Mouse (Mus musculus): ENCODE results near the gene Nek4.

Nek4 gene

DNA sequence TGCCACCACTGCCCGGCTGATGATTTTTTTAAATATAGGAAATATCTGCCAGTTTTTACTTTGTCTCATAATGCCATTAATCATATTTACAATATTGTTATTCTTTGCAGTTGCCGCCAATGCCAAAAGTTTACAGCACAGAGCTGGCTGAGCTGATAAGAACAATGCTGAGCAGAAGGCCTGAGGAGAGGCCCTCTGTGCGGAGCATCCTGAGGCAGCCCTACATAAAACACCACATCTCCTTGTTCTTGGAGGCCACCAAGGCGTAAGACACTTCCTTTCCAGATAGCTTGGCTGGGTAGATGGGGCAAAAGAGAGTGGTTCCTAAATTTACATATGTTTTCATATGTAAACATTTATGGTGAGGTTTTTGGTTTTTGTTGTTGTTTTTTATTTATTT lies 7.9 kb downstream of the Nek4 start:
- in situ Hi-C loops (cut with MboI; ENCODE audit: low sequenced_read_pairs), result no loop called here

DNA sequence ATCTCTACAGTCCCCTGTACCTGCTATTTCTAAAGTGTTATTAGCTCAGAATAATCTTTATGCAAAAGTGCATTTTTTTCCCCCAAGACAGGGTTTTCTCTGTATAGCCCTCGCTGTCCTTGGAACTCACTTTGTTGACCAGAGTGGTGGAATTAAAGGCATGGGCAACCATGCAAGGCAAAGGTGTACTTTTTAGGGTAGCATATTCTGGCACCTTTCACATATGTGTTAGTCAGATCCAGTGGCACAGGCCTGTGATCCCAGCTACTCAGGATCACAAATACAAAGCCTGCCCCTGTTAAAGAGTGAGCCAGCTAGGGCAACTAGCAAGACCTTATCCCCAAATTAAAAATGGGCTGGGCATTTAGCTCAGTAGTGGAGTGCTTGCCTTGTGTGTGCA lies 9.2 kb downstream of the Nek4 start:
- in situ Hi-C loops (cut with MboI; ENCODE audit: low sequenced_read_pairs), result no loop called here

DNA sequence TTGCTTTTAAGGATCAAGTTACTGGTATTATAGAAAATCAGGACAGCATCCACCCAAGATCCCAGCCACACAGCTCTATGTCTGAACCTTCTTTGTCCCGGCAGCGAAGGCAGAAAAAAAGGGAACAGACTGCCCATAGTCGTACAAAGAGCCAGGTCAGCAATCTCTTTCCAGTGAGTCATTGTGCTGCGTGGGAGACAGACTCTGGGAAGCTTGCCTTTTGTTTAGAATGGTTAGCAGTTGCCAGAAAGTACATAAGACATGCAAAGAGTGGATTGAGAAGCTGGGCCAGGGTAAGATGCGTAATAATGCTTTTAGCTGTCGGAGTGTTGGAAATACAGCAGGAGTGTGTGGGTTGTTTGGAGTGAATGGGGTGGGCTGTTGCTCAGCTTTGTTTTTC lies 23.0 kb downstream of the Nek4 start:
- in situ Hi-C loops (cut with MboI; ENCODE audit: low sequenced_read_pairs), result no loop called here

DNA sequence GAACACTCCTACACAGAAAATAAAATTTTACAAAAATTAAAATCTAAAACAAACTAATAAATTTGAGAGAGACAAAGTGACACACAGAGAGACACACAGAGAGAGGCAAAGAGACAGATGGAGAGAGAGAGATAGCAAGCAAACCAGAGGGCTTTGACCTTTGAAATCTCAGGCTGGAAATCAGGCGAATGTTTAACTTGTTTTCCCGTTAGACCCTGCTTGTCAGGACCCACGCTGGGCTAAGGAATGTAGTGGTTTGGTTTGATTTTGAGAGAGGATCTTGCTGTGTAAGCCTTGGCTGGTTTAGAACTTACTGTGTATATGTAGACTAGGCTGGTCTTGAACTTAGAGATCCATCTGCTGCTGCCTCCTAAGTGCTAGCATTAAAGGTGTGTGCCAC lies 25.0 kb downstream of the Nek4 start:
- in situ Hi-C loops (cut with MboI; ENCODE audit: low sequenced_read_pairs), result no loop called here

DNA sequence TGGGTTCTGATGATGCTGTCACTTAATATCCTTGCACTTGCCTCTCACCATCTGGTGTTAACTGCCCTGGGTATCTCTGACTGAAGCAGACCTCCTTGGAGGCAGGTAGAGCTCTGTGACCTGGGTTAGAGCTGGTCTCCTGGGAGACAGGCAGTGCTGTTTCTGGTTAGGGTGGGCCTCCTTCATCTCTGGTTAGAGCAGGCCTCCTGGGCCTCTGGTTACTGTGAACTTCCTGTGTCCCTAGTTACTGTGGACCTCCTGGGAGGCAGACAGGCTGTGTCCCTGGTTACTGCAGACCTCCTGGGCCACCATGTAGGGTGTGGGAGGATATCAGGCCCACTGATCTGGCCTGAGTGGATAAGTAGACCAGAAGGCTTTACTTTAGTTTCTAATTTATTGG lies 45.2 kb downstream of the Nek4 start:
- in situ Hi-C loops (cut with MboI; ENCODE audit: low sequenced_read_pairs), result no loop called here

DNA sequence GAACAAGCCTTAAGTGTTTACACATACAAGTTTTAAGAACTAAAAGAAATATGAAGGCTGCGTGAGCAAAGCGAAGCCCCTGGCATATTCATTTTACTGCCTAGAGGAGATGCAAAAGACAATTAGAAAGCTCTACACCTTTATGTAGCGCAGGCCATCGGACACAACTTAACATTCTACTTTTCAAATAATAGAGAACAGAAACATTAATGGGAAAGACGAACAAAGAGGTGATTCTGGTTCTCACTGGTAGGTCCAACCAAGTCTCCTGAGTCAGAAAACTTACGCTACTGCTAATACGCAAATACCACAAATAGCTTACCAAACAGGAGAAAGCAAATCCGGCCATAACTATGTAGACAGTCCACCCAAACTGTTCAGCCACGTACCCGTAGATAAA lies 49.2 kb downstream of the Nek4 start:
- in situ Hi-C loops (cut with MboI; ENCODE audit: low sequenced_read_pairs), result no loop called here

DNA sequence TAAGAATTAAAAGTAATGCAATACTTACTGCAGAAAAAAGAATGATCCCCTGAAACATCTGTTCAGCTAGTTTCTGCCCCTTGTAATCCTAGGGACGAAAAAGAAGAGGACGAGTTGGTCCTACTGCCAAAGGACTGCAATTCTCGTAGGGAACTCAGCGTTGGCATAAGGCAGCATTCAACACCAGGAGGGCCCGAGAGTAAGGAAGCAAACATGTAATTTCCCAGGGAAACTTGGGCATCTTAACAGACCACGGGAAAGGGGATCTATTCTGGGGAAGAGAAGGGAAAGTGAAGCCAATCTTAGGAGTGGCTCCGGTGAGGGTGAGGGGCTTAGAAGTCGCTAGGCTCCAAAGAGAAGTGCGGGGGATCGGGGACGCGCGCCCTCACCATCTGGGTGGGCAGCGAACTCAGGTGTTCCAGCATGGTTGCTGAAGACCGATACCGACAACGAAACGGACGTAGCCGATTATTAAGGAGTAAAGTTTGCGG lies 49.7 kb downstream of the Nek4 start:
- in situ Hi-C loops (cut with MboI; ENCODE audit: low sequenced_read_pairs), result no loop called here

DNA sequence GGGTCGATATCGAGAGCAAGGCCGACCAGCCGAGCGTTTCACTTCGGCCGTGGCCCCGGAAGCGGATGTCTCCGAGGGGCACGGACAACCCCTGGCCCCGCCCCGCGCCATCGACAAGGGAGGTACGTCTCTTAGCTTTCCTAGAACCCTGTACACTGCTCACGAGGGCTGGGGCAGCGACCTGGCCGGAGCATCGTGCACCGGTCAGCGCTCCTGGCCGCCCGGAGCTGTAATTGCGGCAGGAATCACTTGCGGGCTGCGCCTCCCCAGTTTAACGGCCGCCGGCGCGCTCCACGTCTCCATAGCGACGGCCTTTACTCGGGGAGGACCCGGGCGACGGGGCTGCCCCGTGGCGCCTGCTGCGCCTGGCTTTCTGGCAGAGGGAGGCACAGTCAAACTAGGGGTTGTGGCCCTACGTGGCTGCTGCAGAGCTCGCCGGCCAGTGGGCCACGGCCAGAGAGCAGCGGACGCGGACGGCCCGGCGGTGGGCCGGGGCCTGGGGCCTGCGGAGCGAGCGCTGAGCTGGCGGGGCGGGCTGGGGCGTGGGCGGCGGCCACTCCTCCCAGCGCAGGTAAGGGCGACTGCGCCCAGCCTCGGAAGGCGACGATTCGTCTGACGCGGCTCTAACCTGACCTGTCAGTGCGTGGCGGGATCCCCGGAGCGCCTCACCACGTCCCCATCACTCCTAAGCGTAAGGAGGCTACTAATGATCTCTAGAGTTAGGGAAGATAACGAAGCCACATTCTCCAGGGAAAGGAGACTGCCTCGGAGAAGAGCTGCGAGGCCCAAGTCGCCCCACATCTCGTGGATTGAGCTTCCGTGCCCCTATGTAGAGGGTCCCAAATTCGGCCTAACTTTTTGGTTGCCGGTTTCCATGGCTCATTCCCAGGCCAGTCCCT lies 50.4 kb downstream of the Nek4 start, which contains the start of the genes Glt8d1 and Spcs1:
Gene Glt8d1, plus strand, starts transcription at position 94 of the 899 bp plus-strand sequence.
Gene Spcs1, minus strand, starts transcription at position 366 of the 899 bp plus-strand sequence.
- in situ Hi-C loops (cut with MboI; ENCODE audit: low sequenced_read_pairs), result no loop called here

DNA sequence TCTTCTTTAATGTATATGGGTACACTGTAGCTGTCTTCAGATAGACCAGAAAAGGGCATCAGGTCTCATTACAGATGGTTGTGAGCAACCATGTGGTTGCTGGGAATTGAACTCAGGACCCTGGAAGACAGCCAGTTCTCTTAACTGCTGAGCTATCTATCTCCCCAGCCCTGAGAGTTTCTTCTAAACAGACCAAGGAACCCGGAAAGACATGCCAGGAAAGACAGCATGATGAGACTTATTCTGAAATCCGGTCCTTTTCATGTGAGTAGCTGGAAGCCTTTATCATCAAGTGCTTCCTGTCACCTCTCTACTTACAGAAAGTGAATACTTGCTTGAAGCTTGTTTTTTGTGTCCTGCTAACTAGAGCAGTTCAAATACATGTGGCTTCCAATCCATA lies 53.4 kb downstream of the Nek4 start:
- in situ Hi-C loops (cut with MboI; ENCODE audit: low sequenced_read_pairs), result no loop called here

DNA sequence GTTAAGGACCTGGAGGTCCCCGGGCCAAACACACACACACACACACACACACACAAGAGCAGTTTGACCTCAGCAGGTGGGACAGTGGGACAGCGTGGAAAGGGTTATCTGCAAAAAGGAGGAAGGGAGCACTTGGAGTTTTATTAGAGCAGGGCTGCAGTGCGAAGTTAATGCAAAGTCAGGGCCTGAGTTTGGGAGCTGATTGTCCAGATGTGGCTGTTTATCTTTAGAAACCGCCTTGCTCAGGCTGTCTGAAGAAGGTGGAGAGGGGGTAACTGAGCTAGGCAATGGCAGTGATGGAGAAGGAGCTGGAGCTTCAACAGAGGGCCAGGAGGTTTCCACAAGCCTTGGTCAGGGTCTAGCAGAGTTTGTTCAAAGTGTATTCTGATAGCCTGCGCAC lies 55.6 kb downstream of the Nek4 start:
- in situ Hi-C loops (cut with MboI; ENCODE audit: low sequenced_read_pairs), result no loop called here

DNA sequence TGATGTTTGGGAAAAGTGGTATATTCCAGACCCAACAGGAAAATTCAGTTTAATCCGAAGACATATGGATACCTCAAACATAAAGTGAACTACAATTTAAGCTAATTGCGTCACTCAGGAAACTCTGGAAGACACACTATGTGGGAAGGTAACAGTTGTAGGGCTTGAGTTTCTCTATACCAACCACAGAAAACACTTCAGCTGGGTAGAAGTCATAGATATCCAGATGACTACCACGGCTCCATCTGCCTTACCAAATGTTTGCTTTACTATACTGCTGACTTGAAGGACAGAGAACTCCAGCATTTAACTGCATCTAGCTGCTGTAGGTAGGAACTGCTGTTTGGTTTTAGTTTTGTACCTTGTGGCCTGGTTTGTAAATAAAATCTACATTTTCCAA lies 60.4 kb downstream of the Nek4 start:
- in situ Hi-C loops (cut with MboI; ENCODE audit: low sequenced_read_pairs), result no loop called here

DNA sequence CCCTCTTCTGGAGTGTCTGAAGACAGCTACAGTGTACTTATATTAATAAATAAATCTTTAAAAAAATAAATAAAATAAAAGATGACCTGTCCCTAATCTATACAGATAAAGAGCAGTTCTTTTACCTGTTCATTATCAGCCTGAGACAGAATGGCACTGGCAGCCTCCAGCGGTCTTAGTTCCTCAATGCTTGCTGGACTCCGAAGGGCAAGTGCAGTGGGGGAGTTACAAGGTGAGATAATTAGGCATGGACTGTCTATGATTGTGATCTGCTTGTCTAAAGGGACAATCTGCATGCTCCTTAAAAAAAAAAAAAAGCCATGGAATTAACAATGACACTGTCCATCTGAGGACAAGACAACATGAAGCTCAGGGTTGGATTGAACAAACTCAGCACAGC lies 62.8 kb downstream of the Nek4 start:
- in situ Hi-C loops (cut with MboI; ENCODE audit: low sequenced_read_pairs), result no loop called here

DNA sequence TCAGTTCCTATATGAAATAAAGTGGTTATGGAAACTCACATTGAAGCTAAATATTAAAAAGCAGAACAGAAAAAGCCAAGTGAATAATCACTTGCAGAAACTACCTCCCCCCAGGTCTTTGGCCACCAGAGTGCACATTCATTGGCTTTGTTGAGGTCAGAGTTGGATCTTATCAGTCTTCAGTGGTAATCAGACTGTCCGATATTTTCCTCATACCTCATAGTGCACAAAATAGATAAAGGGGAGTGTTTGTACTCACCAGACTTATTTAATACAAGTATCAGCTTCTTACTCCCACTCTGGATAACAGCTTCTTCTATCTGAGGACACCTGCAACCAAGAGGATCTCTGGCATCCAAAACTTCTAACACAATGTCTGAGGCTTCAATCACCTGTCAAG lies 64.9 kb downstream of the Nek4 start:
- in situ Hi-C loops (cut with MboI; ENCODE audit: low sequenced_read_pairs), result no loop called here

DNA sequence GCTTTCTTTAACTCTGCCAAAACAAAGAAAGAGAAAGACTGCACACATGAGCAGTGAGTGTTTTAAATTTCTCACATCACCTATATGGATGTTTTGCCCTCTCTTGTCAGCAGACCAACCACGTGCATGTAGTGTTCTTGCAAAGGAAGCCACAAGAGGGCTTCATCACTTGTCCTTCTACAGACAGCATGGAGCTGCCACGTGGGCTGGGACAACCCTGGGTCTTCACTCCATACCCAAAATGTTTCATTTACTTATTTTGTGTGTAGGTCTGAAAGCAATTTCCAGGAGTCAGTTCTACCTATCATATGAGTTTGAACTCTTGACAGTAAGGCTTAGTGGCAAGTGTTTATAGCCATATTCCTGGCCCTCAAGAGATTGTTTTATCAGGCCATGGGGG lies 66.7 kb downstream of the Nek4 start:
- in situ Hi-C loops (cut with MboI; ENCODE audit: low sequenced_read_pairs), result no loop called here

DNA sequence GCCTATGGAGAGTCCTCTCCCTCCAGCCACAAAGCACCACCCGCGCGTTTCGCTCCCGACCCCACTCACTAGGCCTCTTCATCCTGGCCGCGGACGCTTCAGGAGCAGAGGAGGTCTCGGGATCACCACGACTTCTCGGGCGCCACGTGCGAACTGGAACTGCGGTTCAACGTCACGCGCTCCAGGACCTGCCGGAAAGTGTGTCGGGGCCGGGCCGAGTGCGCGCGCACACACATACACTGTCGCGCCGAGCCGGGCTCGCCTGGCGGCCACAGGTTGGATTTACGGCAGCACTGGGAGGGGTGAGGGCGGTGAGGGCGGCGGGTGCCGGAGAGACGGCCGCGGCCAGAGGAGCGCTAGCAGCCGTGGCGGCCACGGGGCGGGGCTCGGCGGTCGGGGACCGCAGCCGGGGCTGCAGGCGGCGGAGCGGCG lies 67.7 kb downstream of the Nek4 start, which contains the start of the genes Pbrm1 and Gnl3:
Gene Pbrm1, plus strand, starts transcription at position 279 of the 432 bp plus-strand sequence.
Gene Gnl3, minus strand, starts transcription at position 293 of the 432 bp plus-strand sequence.
- in situ Hi-C loops (cut with MboI; ENCODE audit: low sequenced_read_pairs), result no loop called here

DNA sequence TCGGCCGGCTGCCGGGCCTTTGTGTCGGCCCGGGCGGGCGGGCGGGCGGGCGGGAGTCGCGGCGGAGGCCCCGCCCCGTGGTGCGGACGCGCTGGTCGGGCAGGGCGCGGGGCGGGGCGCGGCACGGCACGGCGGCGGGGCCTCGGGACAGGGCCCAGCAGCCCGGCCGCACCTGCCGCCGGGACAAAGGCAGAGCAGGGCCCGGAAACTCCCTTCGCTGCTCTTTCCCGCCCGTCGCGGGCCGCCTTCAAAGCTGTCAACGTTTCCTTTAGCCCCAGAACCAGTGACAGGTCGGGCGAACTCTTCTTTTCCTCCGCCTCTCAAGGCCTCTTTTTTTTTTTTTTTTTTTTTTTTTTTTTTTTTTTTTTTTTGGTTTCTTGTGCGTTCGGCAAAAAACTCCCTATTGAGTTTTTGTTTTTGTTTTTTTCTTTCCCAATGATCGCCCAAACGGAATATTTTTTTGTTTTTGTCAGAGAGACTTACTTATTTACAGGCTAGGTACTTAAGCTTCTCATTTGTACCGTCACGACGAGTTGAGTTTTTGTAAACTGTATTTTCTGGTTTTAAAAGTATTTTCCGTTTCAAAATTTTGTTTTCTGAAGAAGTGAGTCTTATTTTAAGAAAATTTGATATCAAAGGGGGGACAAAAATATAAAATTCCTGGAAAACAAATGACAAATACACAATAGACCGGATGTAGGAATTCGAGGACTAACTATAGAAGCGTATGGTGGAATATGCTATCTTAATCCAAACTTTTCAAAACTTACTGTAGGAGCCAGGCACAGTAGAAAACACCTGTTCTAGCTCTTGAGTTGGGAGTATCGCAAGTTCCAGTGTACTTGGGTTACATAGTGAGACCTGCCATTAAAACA lies 68.4 kb downstream of the Nek4 start:
- in situ Hi-C loops (cut with MboI; ENCODE audit: low sequenced_read_pairs), result no loop called here

DNA sequence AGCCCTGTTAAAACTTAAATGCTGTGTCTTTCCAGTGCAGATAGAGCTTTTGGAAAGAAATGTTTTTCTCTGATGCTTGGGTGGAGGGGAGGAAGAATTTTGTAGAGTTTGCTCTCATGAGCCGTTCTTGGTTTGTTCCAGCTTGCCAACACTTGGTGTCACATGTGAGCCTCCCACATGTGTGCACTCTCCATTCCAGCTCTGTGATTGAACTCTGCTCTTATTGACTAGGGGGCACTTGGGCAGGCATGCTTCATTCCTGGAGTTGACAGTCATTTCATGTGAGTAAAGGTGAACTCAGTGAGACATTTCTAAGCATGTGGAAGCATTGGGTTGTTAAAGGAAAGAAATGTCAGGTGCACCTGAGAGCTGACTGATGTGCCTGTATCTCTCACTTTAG lies 71.4 kb downstream of the Nek4 start:
- in situ Hi-C loops (cut with MboI; ENCODE audit: low sequenced_read_pairs), result no loop called here

DNA sequence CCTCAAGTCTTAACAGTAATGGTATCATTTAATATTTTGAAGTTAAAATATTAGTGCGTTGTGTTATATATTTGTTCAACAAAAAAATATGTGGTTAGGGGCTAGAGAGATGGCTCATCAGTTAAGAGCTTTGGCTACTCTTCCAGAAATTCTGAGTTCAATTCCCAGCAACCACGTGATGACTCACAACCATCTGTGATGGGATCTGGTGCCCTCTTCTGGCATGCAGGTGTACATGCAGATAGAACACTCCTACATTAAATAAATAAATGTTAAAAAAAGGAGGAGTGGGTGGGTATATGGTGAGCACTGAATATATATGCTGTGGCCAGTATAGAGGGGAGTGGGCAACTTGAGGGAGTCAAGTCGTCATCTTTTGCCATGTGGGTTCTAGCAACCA lies 74.6 kb downstream of the Nek4 start:
- in situ Hi-C loops (cut with MboI; ENCODE audit: low sequenced_read_pairs), result no loop called here

Measured in CH12F3 (cell line).